Mouse (Mus musculus) cerebellum, adult 2 months (tissue): ENCODE measurements around the gene Tgoln1.

Source experiments
- CTCF ChIP-seq: fragments of 200-500 bp; IDR thresholded peaks from 2 replicates; pipeline ENCODE4 v1.5.1; 2011; ENCODE audit warnings: low read depth, mild to moderate bottlenecking, control low read depth, low read length, moderate library complexity, borderline replicate concordance; ENCODE audit not compliant: insufficient read depth
- POLR2A ChIP-seq: fragments of 200-500 bp; IDR thresholded peaks from 2 replicates; pipeline ENCODE4 v1.6.1; 2011; ENCODE audit warnings: low read length, control low read depth, borderline replicate concordance; ENCODE audit not compliant: insufficient read depth

GRCm38 (mm10) chr6:72622917-72623316, 6.1 kb upstream of the Tgoln1 start:
- no peak for TF ChIP-seq POLR2A
- TF ChIP-seq CTCF: no peak
